Mouse (Mus musculus) thymus, postnatal 0 days (tissue): ENCODE data around the gene Zfp410. TPM values are rescaled to one million over a fixed set of nuclear protein-coding genes. Genes with fewer than 3 reads are reported as not detected.
"Not testable (repeated sequence)": the region's sequence is repeated elsewhere in the genome, so short reads cannot be mapped to it uniquely, and the experiment has no call there.

Experiments
- DNase-seq: peaks from one replicate; pipeline ENCODE4 v3.0.0-alpha.2; 2015; ENCODE audit warnings: low spot score
- polyA plus RNA-seq: library from polyadenylated mRNA; unstranded; fragments of >200 nt; fragmentation: Nextera tagmentation; extraction: Ambion mirVana; gene quantifications from 2 replicates; pipeline ENCODE4 v1.2.1, GENCODE M21; 2015

Gene Zfp410
- polyA plus RNA-seq: 87.5 and 93.0 TPM in 2 replicates

- DNase-seq: peak; percentile 85
These were observed at the start of gene Zfp410 for GRCm38 (mm10) chr12:84316721-84317621. TSS of gene Zfp410 (plus strand) at chr12:84316852.

GRCm38 (mm10) chr12:84267264-84267663, 49.4 kb upstream of the Zfp410 start:
- DNase-seq: no peak

GRCm38 (mm10) chr12:84273366-84273765, 43.3 kb upstream of the Zfp410 start:
- DNase-seq: no peak

GRCm38 (mm10) chr12:84275288-84275687, 41.4 kb upstream of the Zfp410 start:
- no peak for DNase-seq

GRCm38 (mm10) chr12:84276288-84276687, 40.4 kb upstream of the Zfp410 start:
- no peak for DNase-seq

- DNase-seq: no peak
These were observed 39.9 kb upstream of the Zfp410 start for GRCm38 (mm10) chr12:84276799-84277198.

GRCm38 (mm10) chr12:84277832-84278231, 38.8 kb upstream of the Zfp410 start:
- DNase-seq: no peak

GRCm38 (mm10) chr12:84278901-84279300, 37.8 kb upstream of the Zfp410 start:
- no peak for DNase-seq

- DNase-seq: no peak
These were observed 32.3 kb upstream of the Zfp410 start for GRCm38 (mm10) chr12:84284391-84284790.

GRCm38 (mm10) chr12:84284885-84285592, 31.6 kb upstream of the Zfp410 start, which contains the start of gene Ptgr2:
TSS of gene Ptgr2 (plus strand) at chr12:84285232.
- peak; percentile 92 for DNase-seq

GRCm38 (mm10) chr12:84285593-84285968, 31.1 kb upstream of the Zfp410 start:
- no peak for DNase-seq

GRCm38 (mm10) chr12:84288461-84288860, 28.2 kb upstream of the Zfp410 start:
- DNase-seq: peak; percentile 22

GRCm38 (mm10) chr12:84297851-84298250, 18.8 kb upstream of the Zfp410 start:
- no peak for DNase-seq

GRCm38 (mm10) chr12:84299265-84299664, 17.4 kb upstream of the Zfp410 start:
- no peak for DNase-seq

- no peak for DNase-seq
These were observed 12.6 kb upstream of the Zfp410 start for GRCm38 (mm10) chr12:84304101-84304500.

- DNase-seq: no peak
These were observed 12.1 kb upstream of the Zfp410 start for GRCm38 (mm10) chr12:84304554-84304953.

- no peak for DNase-seq
These were observed 5.3 kb upstream of the Zfp410 start for GRCm38 (mm10) chr12:84311306-84311705.

GRCm38 (mm10) chr12:84316006-84316405, 646 bp upstream of the Zfp410 start:
- DNase-seq: no peak

GRCm38 (mm10) chr12:84327111-84327512, 10.5 kb downstream of the Zfp410 start:
- DNase-seq: no peak

- no peak for DNase-seq
These were observed 20.4 kb downstream of the Zfp410 start for GRCm38 (mm10) chr12:84336963-84337625.

GRCm38 (mm10) chr12:84347192-84347591, 30.5 kb downstream of the Zfp410 start:
- DNase-seq: no peak

- not testable (repeated sequence) for DNase-seq
These were observed 42.0 kb downstream of the Zfp410 start for GRCm38 (mm10) chr12:84358699-84359098.
